Mouse (Mus musculus): ENCODE measurements at regions not wholly inside any gene's neighbourhood (a gene's known extent, or its start where the extent isn't known, plus 50 kb on each side); places are given as distances from the start of the nearest gene placed in this dataset.
"Not testable (repeated sequence)": the region's sequence is repeated elsewhere in the genome, so short reads cannot be mapped to it uniquely, and the experiment has no call there.

- DNase-seq (ENCODE audit: low spot score in 2 of 2) = no peak
These were observed 170.6 kb upstream of the Gm10306 start for GRCm38 (mm10) chr4:94385703-94386102.

- no peak for DNase-seq (ENCODE audit: low spot score in 2 of 2)
These were observed 168.0 kb upstream of the Gm10306 start for GRCm38 (mm10) chr4:94388317-94388716.

- DNase-seq (ENCODE audit: low spot score in 2 of 2) = no peak
These were observed 161.9 kb upstream of the Gm10306 start for GRCm38 (mm10) chr4:94394462-94394861.

- no peak for DNase-seq (ENCODE audit: low spot score in 2 of 2)
These were observed 159.1 kb upstream of the Gm10306 start for GRCm38 (mm10) chr4:94397284-94397683.

GRCm38 (mm10) chr4:94406922-94407321 lies 149.4 kb upstream of the Gm10306 start:
- DNase-seq (ENCODE audit: low spot score in 2 of 2) = no peak

GRCm38 (mm10) chr4:94407503-94407902 lies 148.8 kb upstream of the Gm10306 start:
- DNase-seq (ENCODE audit: low spot score in 2 of 2) = no peak

GRCm38 (mm10) chr4:94412661-94413060 lies 143.7 kb upstream of the Gm10306 start:
- no peak for DNase-seq (ENCODE audit: low spot score in 2 of 2)

- DNase-seq (ENCODE audit: low spot score in 2 of 2) = not testable (repeated sequence)
These were observed 130.8 kb upstream of the Gm10306 start for GRCm38 (mm10) chr4:94425525-94425924.

- DNase-seq (ENCODE audit: low spot score in 2 of 2) = no peak
These were observed 128.8 kb upstream of the Gm10306 start for GRCm38 (mm10) chr4:94427581-94427980.

GRCm38 (mm10) chr4:94432005-94432404 lies 124.3 kb upstream of the Gm10306 start:
- DNase-seq (ENCODE audit: low spot score in 2 of 2) = no peak

GRCm38 (mm10) chr4:94437717-94438435 lies 118.5 kb upstream of the Gm10306 start:
- peak in 1 of 2 experiments; percentile 26 for DNase-seq (ENCODE audit: low spot score in 2 of 2)

- peak; percentile 5 to 16 for DNase-seq (ENCODE audit: low spot score in 2 of 2)
These were observed 117.0 kb upstream of the Gm10306 start for GRCm38 (mm10) chr4:94439159-94439836.

- no peak for DNase-seq (ENCODE audit: low spot score in 2 of 2)
These were observed 109.7 kb upstream of the Gm10306 start for GRCm38 (mm10) chr4:94446604-94447003.

Measured in left cerebral cortex, adult 18-20 months (tissue).